ENCODE assay signal across 8 mouse cellular contexts in genomic region chr14:25607968-25608491, GRCm38 (mm10).
DNase-seq lines count a peak whose midpoint lies in the region; ATAC-seq lines count a peak whose summit lies in the region.

No protein-coding gene starts in this region.

- H3K36me3 ChIP-seq in heart, embryonic 12.5 days, result no peaks in the 10 kb centered on the region; the same call in 1 of the 2 replicates

- H3K9me3 ChIP-seq in heart, embryonic 12.5 days (replicated peaks), result no peaks in the 10 kb centered on the region

- no peaks in the 10 kb centered on the region for H3K27me3 ChIP-seq in heart, embryonic 12.5 days (replicated peaks)

- H3K27ac ChIP-seq in heart, embryonic 12.5 days (ENCODE audit: poor library complexity, severe bottlenecking), result peak overlapping the region; percentile 96

- H3K4me1 ChIP-seq in heart, embryonic 12.5 days (replicated peaks), result peaks cover 84% of the 10 kb centered on the region

- under 1% methylated on average over 53 of the region's 53 CpGs for WGBS in heart, embryonic 12.5 days

- peak overlapping the region; percentile 77 for H3K4me3 ChIP-seq in heart, embryonic 12.5 days

- peak; percentile 43 for DNase-seq in ovary, postnatal 36 days (ENCODE audit: low spot score)
- no peak for DNase-seq in ovary, postnatal 10 days (ENCODE audit: low spot score)
- DNase-seq in cerebellum, postnatal 14 days, result peak; percentile 50 to 51
- peak; percentile 64 for DNase-seq in kidney, postnatal 14 days
- DNase-seq in lung, postnatal 14 days, result peak; percentile 43
- DNase-seq in right cerebral cortex, adult 18-20 months, result peak; percentile 65
- DNase-seq in c-Kit-positive CD71-positive TER-119-positive erythroid progenitor cells, embryonic 14.5 days (ENCODE audit: low spot score), result no peak

- H3K4me2 ChIP-seq in heart, embryonic 12.5 days, result peak overlapping the region; percentile 90

- ATAC-seq in heart, embryonic 12.5 days (ENCODE audit: insufficient number of reproducible peaks, low FRiP score), result peak; percentile 52

- H3K9ac ChIP-seq in heart, embryonic 12.5 days, result peak overlapping the region; percentile 93

Comparison
In these comparisons a context has a peak if more than half of its experiments do, and no peak if none do; other contexts are left out.
1. DNase-seq: peak in ovary, postnatal 36 days (single experiment), cerebellum, postnatal 14 days (2 of 2), kidney, postnatal 14 days (single experiment), lung, postnatal 14 days (single experiment) and right cerebral cortex, adult 18-20 months (single experiment); none in ovary, postnatal 10 days (single experiment) and c-Kit-positive CD71-positive TER-119-positive erythroid progenitor cells, embryonic 14.5 days (single experiment).